Mouse (Mus musculus) right cerebral cortex, postnatal 10 days (tissue): ENCODE results near the gene Ica1l.
"Not testable (repeated sequence)": the region's sequence is repeated elsewhere in the genome, so short reads cannot be mapped to it uniquely, and the experiment has no call there.

Experiments
- DNase-seq, 2 experiments: peaks; one replicate each; pipeline ENCODE4 v3.0.0; 2021; ENCODE audit warnings: low spot score in 2 of 2

Gene Ica1l

GRCm38 (mm10) chr1:60042796-60043469, at the start of gene Ica1l:
Gene Ica1l, minus strand, starts transcription at chr1:60043184.
- DNase-seq, result peak; percentile 55 to 64

- DNase-seq, result no peak
Measured at GRCm38 (mm10) chr1:60076411-60076810, 33.4 kb upstream of the Ica1l start.

GRCm38 (mm10) chr1:60075590-60075989, 32.6 kb upstream of the Ica1l start:
- no peak for DNase-seq

- DNase-seq, result no peak
Measured at GRCm38 (mm10) chr1:60074935-60075334, 32.0 kb upstream of the Ica1l start.

GRCm38 (mm10) chr1:60070725-60071124, 27.7 kb upstream of the Ica1l start:
- DNase-seq, result not testable (repeated sequence)

GRCm38 (mm10) chr1:60056310-60056709, 13.3 kb upstream of the Ica1l start:
- no peak for DNase-seq

- no peak for DNase-seq
Measured at GRCm38 (mm10) chr1:60054659-60055058, 11.7 kb upstream of the Ica1l start.

GRCm38 (mm10) chr1:60047481-60047880, 4.5 kb upstream of the Ica1l start:
- DNase-seq, result not testable (repeated sequence)

- no peak for DNase-seq
Measured at GRCm38 (mm10) chr1:60044595-60044994, 1.6 kb upstream of the Ica1l start.

- DNase-seq, result peak; percentile 39 to 41
Measured at GRCm38 (mm10) chr1:60042398-60042795, 587 bp downstream of the Ica1l start.

- peak in 1 of 2 experiments; percentile 49 for DNase-seq
Measured at GRCm38 (mm10) chr1:60035044-60035443, 7.9 kb downstream of the Ica1l start.

GRCm38 (mm10) chr1:60017031-60017469, 25.9 kb downstream of the Ica1l start:
- DNase-seq, result no peak

- no peak for DNase-seq
Measured at GRCm38 (mm10) chr1:60016136-60016611, 26.8 kb downstream of the Ica1l start.

GRCm38 (mm10) chr1:60015511-60015910, 27.5 kb downstream of the Ica1l start:
- no peak for DNase-seq

- DNase-seq, result no peak
Measured at GRCm38 (mm10) chr1:60013779-60014178, 29.2 kb downstream of the Ica1l start.

GRCm38 (mm10) chr1:60008743-60009142, 34.2 kb downstream of the Ica1l start:
- DNase-seq, result no peak

GRCm38 (mm10) chr1:60007337-60007736, 35.6 kb downstream of the Ica1l start:
- DNase-seq, result no peak

GRCm38 (mm10) chr1:60000319-60000718, 42.7 kb downstream of the Ica1l start:
- no peak for DNase-seq

GRCm38 (mm10) chr1:59997352-59997751, 45.6 kb downstream of the Ica1l start:
- DNase-seq, result no peak

GRCm38 (mm10) chr1:59995646-59996045, 47.3 kb downstream of the Ica1l start:
- no peak for DNase-seq

GRCm38 (mm10) chr1:59987399-59988040, 55.5 kb downstream of the Ica1l start:
- DNase-seq, result peak; percentile 76 to 85

GRCm38 (mm10) chr1:59986626-59987025, 56.4 kb downstream of the Ica1l start:
- no peak for DNase-seq

GRCm38 (mm10) chr1:59967291-59967690, 75.7 kb downstream of the Ica1l start:
- DNase-seq, result peak in 1 of 2 experiments; percentile 34
